Mouse (Mus musculus) forebrain, embryonic 16.5 days (tissue): ENCODE data around the gene Pcmt1. TPM values are rescaled to one million over a fixed set of nuclear protein-coding genes. Genes with fewer than 3 reads are reported as not detected.

Source experiments
- ATAC-seq: fragments of 200-750 bp; cut with Nextera tagmentation; 2 replicates; pipeline ENCODE4 v1.8.0; 2017; ENCODE audit warnings: mild to moderate bottlenecking, moderate library complexity
- H3K27ac ChIP-seq: fragments of 300-500 bp; sonication (generic); 2 replicates; pipeline ENCODE4 v1.5.1; 2014; ENCODE audit warnings: low read length, control low read depth
- H3K27me3 ChIP-seq: fragments of 300-500 bp; sonication (generic); replicated peaks from 2 replicates; pipeline ENCODE4 v1.6.1; 2014; ENCODE audit warnings: low read length; ENCODE audit not compliant: control insufficient read depth, insufficient read depth
- H3K36me3 ChIP-seq: fragments of 300-500 bp; sonication (generic); 2 replicates; pipeline ENCODE4 v1.6.1; 2014; ENCODE audit not compliant: control insufficient read depth, insufficient read depth
- H3K4me1 ChIP-seq: fragments of 300-500 bp; sonication (generic); replicated peaks from 2 replicates; pipeline ENCODE4 v1.6.1; 2014; ENCODE audit warnings: low read length; ENCODE audit not compliant: control insufficient read depth, insufficient read depth
- H3K4me2 ChIP-seq: fragments of 300-500 bp; sonication (generic); 2 replicates; pipeline ENCODE4 v1.6.1; 2014; ENCODE audit warnings: mild to moderate bottlenecking, low read length, control low read depth
- H3K4me3 ChIP-seq: fragments of 300-500 bp; sonication (generic); replicated peaks from 2 replicates; pipeline ENCODE4 v1.5.1; 2014; ENCODE audit warnings: mild to moderate bottlenecking, low read length, control low read depth
- H3K9ac ChIP-seq: fragments of 300-500 bp; sonication (generic); replicated peaks from 2 replicates; pipeline ENCODE4 v1.6.1; 2014; ENCODE audit warnings: low read depth, low read length, control low read depth
- H3K9me3 ChIP-seq: fragments of 300-500 bp; sonication (generic); 2 replicates; pipeline ENCODE4 v1.6.1; 2016; ENCODE audit warnings: low read length; ENCODE audit not compliant: control insufficient read depth
- WGBS: fragments of 180-500 bp; shearing (Covaris S2); extraction: QIAGEN DNeasy Blood & Tissue Kit; methylation state at CpG from one replicate; pipeline ENCODE4 v1.1.7; 2014; 5-methylcytosine and 5-hydroxymethylcytosine counted together
- polyA plus RNA-seq: library from polyadenylated mRNA; unstranded; fragments of >200 nt; fragmentation: Nextera tagmentation; extraction: Ambion mirVana; gene quantifications from 2 replicates; pipeline ENCODE4 v1.2.1, GENCODE M21; 2015

Gene Pcmt1
- polyA plus RNA-seq, 1 experiment from 2014 or later, result 173 TPM

- no peaks in the 10 kb centered on the region for H3K9me3 ChIP-seq
- H3K36me3 ChIP-seq, result peaks cover 37% of the 10 kb centered on the region
- no peak for ATAC-seq
- H3K4me3 ChIP-seq, result no peak overlapping the region
- no peak overlapping the region for H3K27ac ChIP-seq
- H3K4me2 ChIP-seq, result no peak overlapping the region
- H3K9ac ChIP-seq, result no peak overlapping the region
- no peaks in the 10 kb centered on the region for H3K27me3 ChIP-seq
- no peaks in the 10 kb centered on the region for H3K4me1 ChIP-seq
Measured at GRCm38 (mm10) chr10:7695286-7695685, 14.3 kb upstream of the Pcmt1 start.

- H3K27me3 ChIP-seq, result no peaks in the 10 kb centered on the region
- no peak overlapping the region for H3K27ac ChIP-seq
- 0 out of 2 replicates have a peak, but pooled peaks cover under 1% of the 10 kb centered on the region for H3K36me3 ChIP-seq
- H3K4me2 ChIP-seq, result no peak overlapping the region
- H3K9ac ChIP-seq, result no peak overlapping the region
- no peak for ATAC-seq
- H3K4me1 ChIP-seq, result peaks cover 15% of the 10 kb centered on the region
- H3K9me3 ChIP-seq, result no peaks in the 10 kb centered on the region
- WGBS, result 91% methylated on average over 6 of the region's 6 CpGs
- H3K4me3 ChIP-seq, result no peak overlapping the region
Measured at GRCm38 (mm10) chr10:7686902-7687301, 6.0 kb upstream of the Pcmt1 start.

GRCm38 (mm10) chr10:7682249-7682648 is 1.3 kb upstream of the Pcmt1 start:
- 49% methylated on average over 3 of the region's 3 CpGs for whole genome bisulfite sequencing
- no peaks in the 10 kb centered on the region for H3K27me3 ChIP-seq
- H3K4me3 ChIP-seq, result peak overlapping the region; percentile 93
- no peak overlapping the region for H3K27ac ChIP-seq
- H3K4me2 ChIP-seq, result peak overlapping the region; percentile 47
- peaks cover 5% of the 10 kb centered on the region for H3K36me3 ChIP-seq
- H3K9ac ChIP-seq, result no peak overlapping the region
- ATAC-seq, result no peak
- H3K9me3 ChIP-seq, result no peaks in the 10 kb centered on the region
- H3K4me1 ChIP-seq, result peaks cover 34% of the 10 kb centered on the region

GRCm38 (mm10) chr10:7681343-7682025 is 548 bp upstream of the Pcmt1 start:
- H3K9me3 ChIP-seq, result no peaks in the 10 kb centered on the region
- peak overlapping the region; percentile 98 for H3K9ac ChIP-seq
- peaks cover 7% of the 10 kb centered on the region for H3K36me3 ChIP-seq
- peak overlapping the region; percentile 47 for H3K4me2 ChIP-seq
- H3K27me3 ChIP-seq, result no peaks in the 10 kb centered on the region
- ATAC-seq, result peak; percentile 77
- peak overlapping the region; percentile 95 for H3K27ac ChIP-seq
- H3K4me3 ChIP-seq, result peak overlapping the region; percentile 93
- peaks cover 34% of the 10 kb centered on the region for H3K4me1 ChIP-seq
- under 1% methylated on average over 48 of the region's 64 CpGs for WGBS

GRCm38 (mm10) chr10:7673673-7674072 is 7.3 kb downstream of the Pcmt1 start:
- no peaks in the 10 kb centered on the region for H3K9me3 ChIP-seq
- H3K36me3 ChIP-seq, result peaks cover 18% of the 10 kb centered on the region
- ATAC-seq, result no peak
- H3K4me2 ChIP-seq, result no peak overlapping the region
- 73% methylated on average over 1 of the region's 1 CpGs for WGBS
- no peak overlapping the region for H3K27ac ChIP-seq
- H3K27me3 ChIP-seq, result no peaks in the 10 kb centered on the region
- H3K4me1 ChIP-seq, result peaks cover 5% of the 10 kb centered on the region; the same call in 1 of the 2 replicates
- no peak overlapping the region for H3K9ac ChIP-seq
- H3K4me3 ChIP-seq, result no peak overlapping the region

GRCm38 (mm10) chr10:7667342-7667802 is 13.6 kb downstream of the Pcmt1 start, which contains the start of gene Nup43:
Gene Nup43 (plus strand): TSS chr10:7667503.
- ATAC-seq, result peak; percentile 87
- no peaks in the 10 kb centered on the region for H3K9me3 ChIP-seq
- peak within 1 kb of the TSS; percentile 93 for H3K4me2 ChIP-seq
- H3K27ac ChIP-seq, result peak within 1 kb of the TSS; percentile 77
- 0 out of 2 replicates have a peak, but pooled peaks cover 2% of the 10 kb centered on the region for H3K36me3 ChIP-seq
- peak within 1 kb of the TSS; percentile 63 for H3K9ac ChIP-seq
- peaks cover 15% of the 10 kb centered on the region for H3K4me1 ChIP-seq
- H3K27me3 ChIP-seq, result no peaks in the 10 kb centered on the region
- 0% methylated on average over 24 of the region's 24 CpGs for WGBS
- H3K4me3 ChIP-seq, result peak within 1 kb of the TSS; percentile 93

GRCm38 (mm10) chr10:7664889-7665288 is 16.0 kb downstream of the Pcmt1 start:
- no peak overlapping the region for H3K4me3 ChIP-seq
- no peak overlapping the region for H3K4me2 ChIP-seq
- no peaks in the 10 kb centered on the region for H3K36me3 ChIP-seq
- H3K27me3 ChIP-seq, result no peaks in the 10 kb centered on the region
- 88% methylated on average over 1 of the region's 1 CpGs for WGBS
- no peak overlapping the region for H3K27ac ChIP-seq
- peaks cover 22% of the 10 kb centered on the region for H3K4me1 ChIP-seq
- no peak overlapping the region for H3K9ac ChIP-seq
- ATAC-seq, result no peak
- H3K9me3 ChIP-seq, result no peaks in the 10 kb centered on the region

- WGBS, result 73% methylated on average over 6 of the region's 6 CpGs
- Histone ChIP-seq H3K36me3 (no peaks in the 10 kb centered on the region), H3K9ac (peak overlapping the region; percentile 82), H3K4me3 (peak overlapping the region; percentile 98), H3K4me2 (peak overlapping the region; percentile 90), H3K27me3 (no peaks in the 10 kb centered on the region), H3K4me1 (peaks cover 22% of the 10 kb centered on the region), H3K9me3 (no peaks in the 10 kb centered on the region), H3K27ac (no peak overlapping the region; the same call in 1 of the 2 replicates)
- no peak for ATAC-seq
Measured at GRCm38 (mm10) chr10:7664027-7664526, 16.9 kb downstream of the Pcmt1 start.

- peak; percentile 92 for ATAC-seq
- peak overlapping the region; percentile 90 for H3K4me2 ChIP-seq
- H3K9me3 ChIP-seq, result no peaks in the 10 kb centered on the region
- peak overlapping the region; percentile 88 for H3K27ac ChIP-seq
- H3K4me1 ChIP-seq, result peaks cover 20% of the 10 kb centered on the region
- peak overlapping the region; percentile 98 for H3K4me3 ChIP-seq
- no peaks in the 10 kb centered on the region for H3K27me3 ChIP-seq
- H3K36me3 ChIP-seq, result no peaks in the 10 kb centered on the region
- WGBS, result under 1% methylated on average over 63 of the region's 64 CpGs
- peak overlapping the region; percentile 82 for H3K9ac ChIP-seq
Measured at GRCm38 (mm10) chr10:7663159-7664026, 17.5 kb downstream of the Pcmt1 start.
